Mouse (Mus musculus) R1 (cell line): ENCODE results near the gene Nisch.
A peak's percentile ranks its signal among the peaks of the same experiment; 100 is the strongest.

ENCODE experiments used
- DNase-seq: peaks from one replicate; pipeline ENCODE4 v3.0.0-alpha.2; 2018; ENCODE audit warnings: low read depth, low spot score

Nisch gene

GRCm38 (mm10) chr14:31215157-31216002 is 1.4 kb downstream of the Nisch start:
- DNase-seq: peak; percentile 73

- no peak for DNase-seq
These were observed 2.1 kb downstream of the Nisch start for GRCm38 (mm10) chr14:31214684-31215083.

GRCm38 (mm10) chr14:31213868-31214267 is 2.9 kb downstream of the Nisch start:
- DNase-seq: no peak

GRCm38 (mm10) chr14:31212499-31212898 is 4.2 kb downstream of the Nisch start:
- DNase-seq: no peak

GRCm38 (mm10) chr14:31211854-31212253 is 4.9 kb downstream of the Nisch start:
- DNase-seq: no peak

GRCm38 (mm10) chr14:31209133-31209557 is 7.6 kb downstream of the Nisch start:
- DNase-seq: no peak

- no peak for DNase-seq
These were observed 8.7 kb downstream of the Nisch start, which contains the start of gene Tnnc1 for GRCm38 (mm10) chr14:31208084-31208483. Tnnc1 (plus strand) TSS chr14:31208312.

- DNase-seq: no peak
These were observed 9.5 kb downstream of the Nisch start for GRCm38 (mm10) chr14:31207070-31207830.

- peak; percentile 92 for DNase-seq
These were observed 10.2 kb downstream of the Nisch start for GRCm38 (mm10) chr14:31206472-31206981.

- DNase-seq: peak; percentile 68
These were observed 10.9 kb downstream of the Nisch start for GRCm38 (mm10) chr14:31205562-31206467.

GRCm38 (mm10) chr14:31205244-31205561 is 11.5 kb downstream of the Nisch start:
- peak; percentile 16 for DNase-seq

- no peak for DNase-seq
These were observed 11.9 kb downstream of the Nisch start for GRCm38 (mm10) chr14:31204844-31205243.

GRCm38 (mm10) chr14:31200038-31200437 is 16.7 kb downstream of the Nisch start:
- peak; percentile 13 for DNase-seq

GRCm38 (mm10) chr14:31199599-31199998 is 17.1 kb downstream of the Nisch start:
- no peak for DNase-seq

GRCm38 (mm10) chr14:31197547-31198516 is 18.9 kb downstream of the Nisch start:
- peak; percentile 16 for DNase-seq

- peak; percentile 58 for DNase-seq
These were observed 20.8 kb downstream of the Nisch start for GRCm38 (mm10) chr14:31195968-31196367.

GRCm38 (mm10) chr14:31195521-31195920 is 21.2 kb downstream of the Nisch start:
- no peak for DNase-seq

- no peak for DNase-seq
These were observed 21.7 kb downstream of the Nisch start for GRCm38 (mm10) chr14:31194891-31195513.

- no peak for DNase-seq
These were observed 22.3 kb downstream of the Nisch start for GRCm38 (mm10) chr14:31194441-31194840.

- no peak for DNase-seq
These were observed 23.0 kb downstream of the Nisch start for GRCm38 (mm10) chr14:31193791-31194190.
